Mouse (Mus musculus) MEL (cell line): ENCODE measurements at regions not wholly inside any gene's neighbourhood (a gene's known extent, or its start where the extent isn't known, plus 50 kb on each side); places are given as distances from the start of the nearest gene placed in this dataset.
A peak's percentile ranks its signal among the peaks of the same experiment; 100 is the strongest.

Source experiments
- DNase-seq: peaks from one replicate; pipeline ENCODE4 v3.0.0; 2011; ENCODE audit warnings: low read depth, low spot score
- H3K27ac ChIP-seq: 2 replicates; pipeline ENCODE4 v1.5.1; 2012; ENCODE audit warnings: low read depth, mild to moderate bottlenecking, control low read depth, low read length, moderate library complexity; ENCODE audit not compliant: control insufficient read depth
- H3K27me3 ChIP-seq, 2 experiments: fragments of 150-350 bp in 1 of 2; sonication (generic) in 1 of 2; 2 replicates each; pipeline ENCODE4 v1.6.1; 2012; ENCODE audit warnings: low read length in 2 of 2, mild to moderate bottlenecking in 2 of 2, improper control_type of control experiment in 1 of 2, moderate library complexity in 1 of 2; ENCODE audit not compliant: insufficient read depth in 2 of 2, control insufficient read depth in 1 of 2
- H3K36me3 ChIP-seq, 2 experiments: 2 replicates each; pipeline ENCODE4 v1.6.1; 2012 to 2014; ENCODE audit warnings: low read length in 2 of 2, improper control_type of control experiment in 1 of 2, inconsistent platforms in 1 of 2, mild to moderate bottlenecking in 1 of 2; ENCODE audit not compliant: insufficient read depth in 2 of 2, control insufficient read depth in 1 of 2
- H3K4me1 ChIP-seq, 2 experiments: fragments of 150-350 bp in 1 of 2; sonication (generic) in 1 of 2; 2 replicates each; pipeline ENCODE4 v1.6.1; 2012; ENCODE audit warnings: low read length in 2 of 2, improper control_type of control experiment in 1 of 2, mild to moderate bottlenecking in 1 of 2; ENCODE audit not compliant: insufficient read depth in 2 of 2, control insufficient read depth in 1 of 2
- H3K4me3 ChIP-seq, 2 experiments: fragments of 150-350 bp in 1 of 2; sonication (generic) in 1 of 2; 2 replicates each; pipeline ENCODE4 v1.5.1; 2012; ENCODE audit warnings: low read depth in 2 of 2, low read length in 2 of 2, mild to moderate bottlenecking in 2 of 2, moderate library complexity in 2 of 2, control low read depth in 1 of 2, improper control_type of control experiment in 1 of 2; ENCODE audit not compliant: control insufficient read depth in 1 of 2, insufficient read depth in 1 of 2
- H3K79me2 ChIP-seq: 2 replicates; pipeline ENCODE4 v1.6.1; 2012; ENCODE audit warnings: mild to moderate bottlenecking, low read length, moderate library complexity; ENCODE audit not compliant: control insufficient read depth, poor library complexity, insufficient read depth
- H3K9ac ChIP-seq: 2 replicates; pipeline ENCODE4 v1.6.1; 2012; ENCODE audit warnings: low read depth, mild to moderate bottlenecking, control low read depth, low read length, moderate library complexity; ENCODE audit not compliant: control insufficient read depth, poor library complexity, severe bottlenecking
- H3K9me3 ChIP-seq: fragments of 150-350 bp; sonication (generic); replicated peaks from 2 replicates; pipeline ENCODE4 v1.6.1; 2012; ENCODE audit warnings: mild to moderate bottlenecking, low read length, improper control_type of control experiment, moderate library complexity; ENCODE audit not compliant: insufficient read depth
- BHLHE40 ChIP-seq: IDR thresholded peaks from 2 replicates; pipeline ENCODE4 v1.6.1; 2012; ENCODE audit warnings: low read depth, mild to moderate bottlenecking, inconsistent platforms, low read length, improper control_type of control experiment, borderline replicate concordance
- CHD1 ChIP-seq: IDR thresholded peaks from 2 replicates; pipeline ENCODE4 v1.6.1; 2012; ENCODE audit warnings: low read depth, mild to moderate bottlenecking, inconsistent platforms, low read length, improper control_type of control experiment
- CTCF ChIP-seq, 3 experiments: IDR thresholded peaks in 2 of 3; conservative IDR thresholded peaks in 1 of 3; 2 replicates each; pipeline ENCODE4 v1.5.1; 2011 to 2012; ENCODE audit warnings: low read length in 3 of 3, low read depth in 2 of 3, mild to moderate bottlenecking in 2 of 3, improper control_type of control experiment in 1 of 3, inconsistent platforms in 1 of 3, mixed read lengths in 1 of 3, moderate library complexity in 1 of 3; ENCODE audit not compliant: control insufficient read depth in 1 of 3, insufficient read depth in 1 of 3, poor library complexity in 1 of 3, severe bottlenecking in 1 of 3
- E2F4 ChIP-seq: IDR thresholded peaks from 2 replicates; pipeline ENCODE4 v1.6.1; 2011; ENCODE audit warnings: low read depth, low read length, improper control_type of control experiment, borderline replicate concordance
- ELF1 ChIP-seq: IDR thresholded peaks from 2 replicates; pipeline ENCODE4 v1.6.1; 2014; ENCODE audit warnings: low read depth, mild to moderate bottlenecking, inconsistent platforms, low read length, improper control_type of control experiment, moderate library complexity
- ETS1 ChIP-seq: IDR thresholded peaks from 2 replicates; pipeline ENCODE4 v1.6.1; 2012; ENCODE audit warnings: low read depth, mild to moderate bottlenecking, inconsistent platforms, low read length, improper control_type of control experiment, moderate library complexity
- GABPA ChIP-seq: IDR thresholded peaks from 2 replicates; pipeline ENCODE4 v1.6.1; 2012; ENCODE audit warnings: low read depth, mild to moderate bottlenecking, inconsistent platforms, low read length, improper control_type of control experiment, moderate library complexity
- GATA1 ChIP-seq: IDR thresholded peaks from 2 replicates; pipeline ENCODE4 v1.6.1; 2011; ENCODE audit warnings: low read depth, low read length, improper control_type of control experiment
- HCFC1 ChIP-seq: IDR thresholded peaks from 2 replicates; pipeline ENCODE4 v1.6.1; 2012; ENCODE audit warnings: low read depth, mild to moderate bottlenecking, inconsistent platforms, low read length, improper control_type of control experiment, moderate library complexity
- JUND ChIP-seq: IDR thresholded peaks from 2 replicates; pipeline ENCODE4 v1.6.1; 2011; ENCODE audit warnings: low read depth, mild to moderate bottlenecking, improper control_type of control experiment, low read length
- KAT2A ChIP-seq: conservative IDR thresholded peaks from 2 replicates; pipeline ENCODE4 v1.6.1; 2012; ENCODE audit warnings: low read depth, low read length, improper control_type of control experiment, inconsistent platforms
- MAFK ChIP-seq: IDR thresholded peaks from 2 replicates; pipeline ENCODE4 v1.6.1; 2011; ENCODE audit warnings: low read depth, mild to moderate bottlenecking, low read length, improper control_type of control experiment, borderline replicate concordance
- MAZ ChIP-seq: IDR thresholded peaks from 2 replicates; pipeline ENCODE4 v1.6.1; 2012; ENCODE audit warnings: low read depth, mild to moderate bottlenecking, inconsistent platforms, low read length, improper control_type of control experiment
- MXI1 ChIP-seq: IDR thresholded peaks from 2 replicates; pipeline ENCODE4 v1.6.1; 2011; ENCODE audit warnings: mild to moderate bottlenecking, low read depth, low read length, improper control_type of control experiment
- MYB ChIP-seq: IDR thresholded peaks from 2 replicates; pipeline ENCODE4 v1.6.1; 2011; ENCODE audit warnings: mild to moderate bottlenecking, low read depth, low read length, improper control_type of control experiment
- MYC ChIP-seq: IDR thresholded peaks from 2 replicates; pipeline ENCODE4 v1.6.1; 2011; ENCODE audit warnings: low read depth, mild to moderate bottlenecking, low read length, improper control_type of control experiment, moderate library complexity
- NRF1 ChIP-seq: IDR thresholded peaks from 2 replicates; pipeline ENCODE4 v1.6.1; 2014; ENCODE audit warnings: low read depth, mild to moderate bottlenecking, inconsistent platforms, low read length, improper control_type of control experiment, moderate library complexity; ENCODE audit not compliant: poor library complexity, insufficient read depth, severe bottlenecking
- POLR2AphosphoS2 ChIP-seq: IDR thresholded peaks from 2 replicates; pipeline ENCODE4 v1.6.1; 2011; ENCODE audit warnings: low read length, improper control_type of control experiment
- POLR2AphosphoS5 ChIP-seq: IDR thresholded peaks from 2 replicates; pipeline ENCODE4 v1.6.1; 2012; ENCODE audit warnings: low read depth, borderline replicate concordance, mild to moderate bottlenecking, inconsistent platforms, low read length, moderate library complexity, mixed read lengths
- RAD21 ChIP-seq: IDR thresholded peaks from 2 replicates; pipeline ENCODE4 v1.6.1; 2011; ENCODE audit warnings: mild to moderate bottlenecking, low read depth, low read length, improper control_type of control experiment
- SIN3A ChIP-seq: IDR thresholded peaks from 2 replicates; pipeline ENCODE4 v1.6.1; 2012; ENCODE audit warnings: low read length, improper control_type of control experiment, inconsistent platforms
- SMC3 ChIP-seq: IDR thresholded peaks from 2 replicates; pipeline ENCODE4 v1.6.1; 2011; ENCODE audit warnings: low read depth, low read length, improper control_type of control experiment
- TAL1 ChIP-seq: IDR thresholded peaks from 2 replicates; pipeline ENCODE4 v1.6.1; 2012; ENCODE audit warnings: mild to moderate bottlenecking, inconsistent platforms, low read length, moderate library complexity, mixed read lengths
- TBP ChIP-seq: IDR thresholded peaks from 2 replicates; pipeline ENCODE4 v1.8.0; 2011; ENCODE audit warnings: low read depth, low read length, improper control_type of control experiment
- TCF12 ChIP-seq: IDR thresholded peaks from 2 replicates; pipeline ENCODE4 v1.6.1; 2014; ENCODE audit warnings: low read depth, mild to moderate bottlenecking, inconsistent platforms, low read length, improper control_type of control experiment, moderate library complexity
- UBTF ChIP-seq: IDR thresholded peaks from 2 replicates; pipeline ENCODE4 v1.6.1; 2012; ENCODE audit warnings: low read depth, mild to moderate bottlenecking, inconsistent platforms, low read length, improper control_type of control experiment, moderate library complexity, borderline replicate concordance; ENCODE audit not compliant: insufficient read depth
- USF1 ChIP-seq: IDR thresholded peaks from 2 replicates; pipeline ENCODE4 v1.6.1; 2014; ENCODE audit warnings: low read depth, mild to moderate bottlenecking, inconsistent platforms, low read length, improper control_type of control experiment, moderate library complexity
- ZC3H11A ChIP-seq: IDR thresholded peaks from 2 replicates; pipeline ENCODE4 v1.6.1; 2012; ENCODE audit warnings: low read depth, mild to moderate bottlenecking, inconsistent platforms, low read length, improper control_type of control experiment
- ZKSCAN1 ChIP-seq: IDR thresholded peaks from 2 replicates; pipeline ENCODE4 v1.6.1; 2012; ENCODE audit warnings: low read depth, mild to moderate bottlenecking, inconsistent platforms, low read length, improper control_type of control experiment, moderate library complexity
- ZMIZ1 ChIP-seq: IDR thresholded peaks from 2 replicates; pipeline ENCODE4 v1.6.1; 2012; ENCODE audit warnings: low read depth, mild to moderate bottlenecking, inconsistent platforms, low read length, improper control_type of control experiment, moderate library complexity
- ZNF384 ChIP-seq: IDR thresholded peaks from 2 replicates; pipeline ENCODE4 v1.6.1; 2012; ENCODE audit warnings: low read depth, mild to moderate bottlenecking, inconsistent platforms, low read length, improper control_type of control experiment

DNA sequence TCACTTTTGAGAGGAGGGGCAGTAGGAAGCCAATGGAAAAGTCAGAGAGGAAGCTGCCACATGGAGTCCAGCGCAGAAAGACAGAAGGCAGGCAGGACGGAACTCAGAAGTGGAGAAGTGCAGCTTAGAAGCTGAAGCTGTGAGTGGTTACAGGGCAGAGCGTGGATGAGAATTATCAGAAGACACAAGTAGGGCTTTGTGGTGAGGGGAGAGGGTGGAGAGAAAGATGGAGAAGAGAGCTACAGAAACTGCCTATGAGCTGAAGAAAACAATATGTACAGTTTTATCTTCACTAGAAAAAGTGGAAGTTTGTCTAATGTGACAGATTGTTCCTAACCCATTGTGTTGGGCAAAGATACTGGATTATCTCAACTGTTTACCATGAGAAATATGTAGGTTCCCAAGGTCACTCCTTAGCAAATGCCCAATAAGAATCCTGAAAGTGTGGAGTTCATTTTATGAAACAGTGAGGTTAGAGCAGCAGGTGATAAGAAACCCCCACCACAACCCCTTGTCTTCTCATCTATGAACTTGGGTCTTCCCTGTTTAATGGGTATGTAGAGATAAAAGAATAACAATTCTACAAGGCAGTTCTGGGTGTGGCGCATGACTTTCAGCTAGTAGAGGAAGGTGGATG is 60.6 kb upstream of the Myb start (continued):
- TF ChIP-seq MYC (peak; percentile 92), ELF1 (0 out of 2 replicates have a peak, but pooled peaks have one; percentile 59), ZKSCAN1 (no peak), UBTF (no peak; the same call in 1 of the 2 replicates), SMC3 (peak; percentile 40), ZMIZ1 (peak; percentile 95), RAD21 (peak; percentile 8), SIN3A (peak; percentile 93), TBP (peak; percentile 89), MXI1 (peak; percentile 92)

DNA sequence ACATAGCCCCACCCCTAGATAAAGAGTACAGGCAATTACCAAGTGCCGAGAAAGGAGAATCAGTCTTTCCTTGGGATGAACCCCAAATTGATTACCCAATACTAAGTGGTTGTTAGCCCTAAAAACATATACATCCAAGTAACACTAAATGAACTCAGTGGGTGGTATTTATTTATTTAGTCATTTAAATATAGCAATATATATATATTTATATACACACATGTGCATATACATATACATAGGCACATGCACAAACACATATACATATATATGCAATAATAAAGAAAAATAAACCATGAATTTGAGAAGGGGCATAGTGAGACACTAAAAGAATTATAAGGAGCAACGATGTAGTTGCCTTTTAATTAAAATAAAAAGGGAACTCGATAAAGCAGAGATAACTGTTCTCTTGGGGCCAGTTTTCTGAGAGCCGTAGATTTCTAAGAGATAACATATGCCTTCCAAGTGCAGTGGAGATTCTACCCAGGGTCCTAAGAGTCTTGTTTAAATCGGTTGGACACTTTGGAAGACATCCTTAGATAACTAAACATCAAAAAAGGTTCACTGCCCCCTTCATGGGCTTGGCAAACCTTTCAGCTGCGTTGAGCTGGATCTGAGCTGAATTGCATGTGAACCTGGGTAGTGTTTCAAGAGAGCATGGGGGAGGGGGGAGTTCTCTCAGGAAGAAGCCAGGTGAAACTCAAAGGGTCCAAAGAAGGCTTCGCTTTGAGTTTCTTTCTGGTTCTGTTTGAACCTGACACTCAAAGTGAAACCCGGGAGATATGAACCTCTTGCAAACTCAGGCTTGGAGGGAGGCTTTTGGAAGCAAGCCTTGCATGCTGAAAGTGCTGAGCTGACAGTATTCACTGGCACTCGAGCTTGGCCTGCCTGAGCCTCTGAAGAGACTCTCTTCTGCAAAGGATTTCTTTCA is 61.6 kb upstream of the Myb start:
- Histone ChIP-seq H3K27ac (peak overlapping the region; percentile 100), H3K9ac (peak overlapping the region; percentile 70), H3K9me3 (no peaks in the 10 kb centered on the region), H3K27me3 (no peaks in the 10 kb centered on the region), H3K4me1 (peaks cover 54 to 56% of the 10 kb centered on the region in 2 experiments), H3K36me3 (peaks cover 0 to 66% of the 10 kb centered on the region in 2 experiments; a peak in 2 of 4 replicates), H3K79me2 (no peaks in the 10 kb centered on the region; the same call in 1 of the 2 replicates), H3K4me3 (peak overlapping the region; percentile 8 to 34)
- DNase-seq = peak; percentile 86
- TF ChIP-seq NRF1 (no peak), GATA1 (peak; percentile 93), CTCF (IDR thresholded peaks at IDR 0.05 in 2 of 3, conservative IDR thresholded peaks at IDR 0.05 in 1 of 3; ENCODE audit: control insufficient read depth in 1 of 3, insufficient read depth in 1 of 3, low read depth in 2 of 3, low read length in 3 of 3, poor library complexity in 1 of 3, severe bottlenecking in 1 of 3) (no peak), TCF12 (peak; percentile 52; the same call in 1 of the 2 replicates), CHD1 (peak; percentile 90), ETS1 (peak; percentile 39), ELF1 (no peak), HCFC1 (peak; percentile 30), MXI1 (no peak), E2F4 (no peak), POLR2AphosphoS2 (no peak), BHLHE40 (no peak), MYC (peak; percentile 18; the same call in 1 of the 2 replicates), TAL1 (no peak), ZMIZ1 (no peak), ZC3H11A (no peak), MAFK (peak; percentile 97), KAT2A (no peak), ZKSCAN1 (no peak), JUND (no peak), MYB (no peak), GABPA (no peak), ZNF384 (no peak), MAZ (peak; percentile 72), RAD21 (no peak), UBTF (no peak), POLR2AphosphoS5 (no peak), USF1 (no peak)
